Mouse (Mus musculus): ENCODE results near the gene Sox11. TPM values are rescaled to one million over a fixed set of nuclear protein-coding genes. Genes with fewer than 3 reads are reported as not detected.

Sox11 gene
- polyA plus RNA-seq, 1 experiment from 2014 or later: 43.6 TPM

DNA sequence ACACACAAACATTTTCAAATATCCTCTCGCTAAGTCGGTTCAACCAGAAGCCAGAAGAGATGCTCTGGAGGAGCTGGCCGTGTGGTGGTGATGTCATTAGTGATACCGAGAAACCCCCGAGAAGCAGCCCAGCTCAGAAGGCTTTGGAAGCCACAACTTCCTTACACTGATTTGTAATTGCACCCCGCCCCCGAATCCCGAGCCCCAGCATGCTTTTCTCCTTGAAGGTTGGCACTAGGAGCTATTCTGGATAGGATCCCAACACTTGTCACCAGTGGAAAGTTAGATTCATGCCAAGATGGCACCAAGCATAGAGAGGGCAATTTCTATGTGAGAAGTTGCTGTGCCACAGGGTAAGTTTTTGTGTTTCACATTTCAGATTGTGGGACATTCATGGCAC lies 29.4 kb downstream of the Sox11 start:
- Histone ChIP-seq H3K9me3 (replicated peaks; ENCODE audit: control insufficient read depth, low read length) (no peaks in the 10 kb centered on the region), H3K9ac (ENCODE audit: low read depth, low read length) (no peak overlapping the region), H3K36me3 (ENCODE audit: control insufficient read depth, insufficient read depth, low read length) (no peaks in the 10 kb centered on the region), H3K4me1 (ENCODE audit: control insufficient read depth, insufficient read depth, low read length) (peaks cover 13% of the 10 kb centered on the region), H3K27ac (ENCODE audit: low read depth, low read length) (no peak overlapping the region), H3K27me3 (ENCODE audit: control insufficient read depth, insufficient read depth, low read length) (0 out of 2 replicates have a peak, but pooled peaks cover 2% of the 10 kb centered on the region), H3K4me2 (no peak overlapping the region), H3K4me3 (ENCODE audit: low read depth, low read length) (no peak overlapping the region)
- WGBS (ENCODE audit: insufficient replicate concordance): 53% methylated on average over 8 of the region's 8 CpGs
- ATAC-seq (replicated peaks; ENCODE audit: insufficient number of reproducible peaks, low FRiP score, low TSS enrichment): no peak

DNA sequence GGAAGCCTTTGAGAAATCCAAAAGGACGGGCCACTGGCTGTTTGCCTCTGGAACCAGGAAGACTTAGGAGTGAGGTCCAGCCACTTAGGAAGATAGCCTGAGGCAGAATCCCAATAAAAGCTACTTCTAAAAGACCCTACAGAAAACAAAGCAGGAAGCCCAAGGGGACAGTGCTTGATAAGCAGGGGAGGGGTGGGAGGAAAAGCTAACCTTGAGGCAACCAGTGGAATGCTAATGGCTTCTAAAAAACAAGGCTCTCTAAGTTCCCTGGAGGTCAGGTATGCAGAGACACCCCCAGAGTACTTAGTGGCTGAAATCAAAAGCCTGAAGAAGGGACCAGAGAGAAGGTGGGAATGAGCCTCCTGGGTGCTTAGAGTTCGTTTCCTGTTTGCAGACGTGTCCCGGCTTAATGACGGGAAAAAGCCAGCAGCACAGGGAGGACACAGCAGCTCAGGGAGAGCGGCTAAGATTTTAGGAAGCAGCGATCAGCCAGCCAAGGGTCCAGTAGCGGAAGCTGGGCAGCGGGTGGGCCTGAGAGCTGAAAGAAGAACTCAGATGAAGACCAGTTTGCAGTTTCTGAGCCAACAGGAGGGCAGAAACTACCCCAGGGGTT lies 30.4 kb downstream of the Sox11 start:
- H3K4me3 ChIP-seq (ENCODE audit: low read depth, low read length): no peak overlapping the region
- peaks cover 13% of the 10 kb centered on the region for H3K4me1 ChIP-seq (ENCODE audit: control insufficient read depth, insufficient read depth, low read length)
- H3K4me2 ChIP-seq: peak overlapping the region; percentile 44
- H3K9ac ChIP-seq (ENCODE audit: low read depth, low read length): 0 out of 2 replicates have a peak overlapping the region, but pooled peaks have one; percentile 56
- H3K36me3 ChIP-seq (ENCODE audit: control insufficient read depth, insufficient read depth, low read length): no peaks in the 10 kb centered on the region
- no peak overlapping the region for H3K27ac ChIP-seq (ENCODE audit: low read depth, low read length)
- no peak for ATAC-seq (replicated peaks; ENCODE audit: insufficient number of reproducible peaks, low FRiP score, low TSS enrichment)
- H3K9me3 ChIP-seq (replicated peaks; ENCODE audit: control insufficient read depth, low read length): no peaks in the 10 kb centered on the region
- WGBS (ENCODE audit: insufficient replicate concordance): 12% methylated on average over 9 of the region's 9 CpGs
- H3K27me3 ChIP-seq (ENCODE audit: control insufficient read depth, insufficient read depth, low read length): 0 out of 2 replicates have a peak, but pooled peaks cover 2% of the 10 kb centered on the region

DNA sequence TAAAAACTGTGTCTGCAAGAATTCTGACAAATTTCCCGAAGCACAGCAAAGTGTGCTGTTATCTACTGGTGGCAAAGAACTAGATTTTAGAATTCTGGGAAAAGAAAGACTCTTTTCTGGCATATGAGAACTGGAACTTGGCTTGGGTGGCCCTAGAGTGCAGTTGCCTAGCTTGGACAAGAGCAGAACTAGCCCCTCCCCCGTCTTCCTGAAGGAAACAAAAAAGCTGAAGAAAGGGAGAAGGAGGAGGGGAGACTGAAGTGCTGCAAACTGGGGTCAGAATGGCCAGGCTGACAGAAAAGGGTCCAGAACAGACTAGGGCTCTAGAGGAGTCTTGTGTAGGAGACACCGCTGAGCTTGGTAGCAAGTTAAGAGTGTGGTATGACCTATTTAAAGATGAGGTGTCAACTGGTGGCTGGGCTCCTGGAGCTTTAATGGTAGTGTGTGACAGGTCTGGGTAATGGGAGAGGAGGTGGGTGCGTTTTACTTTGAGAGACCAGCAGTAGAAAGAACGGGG lies 31.0 kb downstream of the Sox11 start:
- Histone ChIP-seq H3K27ac (ENCODE audit: low read depth, low read length) (no peak overlapping the region), H3K9me3 (replicated peaks; ENCODE audit: control insufficient read depth, low read length) (no peaks in the 10 kb centered on the region), H3K36me3 (ENCODE audit: control insufficient read depth, insufficient read depth, low read length) (no peaks in the 10 kb centered on the region), H3K4me3 (ENCODE audit: low read depth, low read length) (no peak overlapping the region), H3K9ac (ENCODE audit: low read depth, low read length) (no peak overlapping the region), H3K4me2 (no peak overlapping the region), H3K27me3 (ENCODE audit: control insufficient read depth, insufficient read depth, low read length) (0 out of 2 replicates have a peak, but pooled peaks cover 2% of the 10 kb centered on the region), H3K4me1 (ENCODE audit: control insufficient read depth, insufficient read depth, low read length) (peaks cover 13% of the 10 kb centered on the region)
- WGBS (ENCODE audit: insufficient replicate concordance): 25% methylated on average over 5 of the region's 5 CpGs
- ATAC-seq (replicated peaks; ENCODE audit: insufficient number of reproducible peaks, low FRiP score, low TSS enrichment): no peak

DNA sequence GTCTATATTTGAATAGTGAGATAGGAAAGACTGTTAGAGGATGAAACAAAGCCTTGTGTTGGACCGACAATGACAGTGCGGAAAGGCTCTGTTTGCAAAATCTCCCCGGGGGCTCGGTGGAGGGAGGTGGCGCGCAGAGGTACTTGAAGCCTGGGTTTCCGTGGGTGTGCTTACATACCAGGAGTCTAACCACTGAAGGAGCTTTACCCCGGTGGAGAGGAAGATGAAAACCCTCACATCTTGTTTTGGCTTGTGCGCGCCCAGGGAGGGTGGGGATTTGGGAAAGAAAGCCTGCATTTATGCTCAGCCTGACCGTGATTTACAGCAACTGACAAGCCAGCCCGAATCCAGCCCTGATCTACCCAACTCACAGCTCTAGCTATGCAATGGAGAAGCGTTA lies 31.7 kb downstream of the Sox11 start:
- H3K4me2 ChIP-seq: no peak overlapping the region
- peaks cover 13% of the 10 kb centered on the region for H3K4me1 ChIP-seq (ENCODE audit: control insufficient read depth, insufficient read depth, low read length)
- no peak overlapping the region for H3K9ac ChIP-seq (ENCODE audit: low read depth, low read length)
- 59% methylated on average over 13 of the region's 13 CpGs for WGBS (ENCODE audit: insufficient replicate concordance)
- 0 out of 2 replicates have a peak, but pooled peaks cover 2% of the 10 kb centered on the region for H3K27me3 ChIP-seq (ENCODE audit: control insufficient read depth, insufficient read depth, low read length)
- H3K9me3 ChIP-seq (replicated peaks; ENCODE audit: control insufficient read depth, low read length): no peaks in the 10 kb centered on the region
- H3K36me3 ChIP-seq (ENCODE audit: control insufficient read depth, insufficient read depth, low read length): no peaks in the 10 kb centered on the region
- H3K4me3 ChIP-seq (ENCODE audit: low read depth, low read length): no peak overlapping the region
- H3K27ac ChIP-seq (ENCODE audit: low read depth, low read length): no peak overlapping the region
- no peak for ATAC-seq (replicated peaks; ENCODE audit: insufficient number of reproducible peaks, low FRiP score, low TSS enrichment)

DNA sequence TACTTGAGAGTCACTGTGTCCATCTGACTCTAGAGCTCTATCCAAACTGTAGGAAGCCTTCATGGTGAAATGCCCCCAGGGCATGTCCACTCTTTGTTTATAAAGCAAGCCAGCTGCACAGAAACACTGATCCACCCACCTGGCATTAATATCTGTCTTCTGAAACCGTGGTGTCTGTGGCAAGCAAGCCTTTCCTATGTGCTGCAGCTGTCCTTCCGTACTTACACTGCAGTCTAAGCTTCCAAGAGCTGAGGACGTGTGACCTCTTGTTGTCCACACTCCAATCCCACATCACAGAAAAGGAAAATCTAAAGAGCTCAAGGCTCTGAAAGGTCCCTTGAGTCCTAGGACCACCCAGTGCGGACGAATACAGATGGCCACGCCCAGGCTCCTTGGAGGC lies 32.4 kb downstream of the Sox11 start:
- no peak overlapping the region for H3K9ac ChIP-seq (ENCODE audit: low read depth, low read length)
- 0 out of 2 replicates have a peak, but pooled peaks cover 2% of the 10 kb centered on the region for H3K27me3 ChIP-seq (ENCODE audit: control insufficient read depth, insufficient read depth, low read length)
- peaks cover 13% of the 10 kb centered on the region for H3K4me1 ChIP-seq (ENCODE audit: control insufficient read depth, insufficient read depth, low read length)
- no peaks in the 10 kb centered on the region for H3K9me3 ChIP-seq (replicated peaks; ENCODE audit: control insufficient read depth, low read length)
- no peak overlapping the region for H3K4me2 ChIP-seq
- H3K27ac ChIP-seq (ENCODE audit: low read depth, low read length): no peak overlapping the region
- no peak overlapping the region for H3K4me3 ChIP-seq (ENCODE audit: low read depth, low read length)
- ATAC-seq (replicated peaks; ENCODE audit: insufficient number of reproducible peaks, low FRiP score, low TSS enrichment): no peak; the same call in 1 of the 2 replicates
- WGBS (ENCODE audit: insufficient replicate concordance): 66% methylated on average over 6 of the region's 6 CpGs
- no peaks in the 10 kb centered on the region for H3K36me3 ChIP-seq (ENCODE audit: control insufficient read depth, insufficient read depth, low read length)

DNA sequence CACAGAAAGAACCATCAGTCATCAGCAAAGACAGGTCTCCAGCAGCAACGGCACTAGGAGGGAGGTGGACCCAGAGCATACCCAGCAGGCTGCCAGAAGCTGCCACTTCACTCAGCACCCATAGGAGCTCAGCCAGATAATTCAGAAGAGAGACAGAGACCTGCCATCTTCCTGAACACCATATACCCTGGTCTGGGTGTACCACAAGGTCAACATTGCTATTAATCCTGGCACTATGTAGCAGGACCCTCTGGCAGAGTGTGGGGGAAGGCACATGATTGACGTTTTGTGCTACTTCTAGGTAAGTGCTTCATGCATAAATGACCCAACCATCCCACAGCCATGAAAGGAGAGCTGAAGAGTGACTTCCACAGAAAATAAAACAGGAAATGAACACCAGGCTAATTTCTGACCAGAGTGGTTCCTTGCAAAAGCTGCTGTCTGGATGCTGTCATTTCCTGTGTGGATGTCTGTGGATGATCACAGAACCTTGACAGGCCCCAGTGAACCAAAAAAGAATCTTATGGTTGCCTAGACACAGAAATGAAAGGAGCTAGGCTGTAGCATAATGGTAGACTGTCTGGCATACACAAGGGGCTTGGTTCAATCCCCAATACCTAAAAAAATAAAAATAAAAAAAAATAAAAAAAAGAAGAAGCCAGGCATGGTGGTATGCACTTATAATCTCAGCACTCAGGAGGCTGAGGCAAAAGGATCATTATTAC lies 37.5 kb downstream of the Sox11 start:
- Histone ChIP-seq H3K27me3 (ENCODE audit: control insufficient read depth, insufficient read depth, low read length) (no peaks in the 10 kb centered on the region), H3K36me3 (ENCODE audit: control insufficient read depth, insufficient read depth, low read length) (no peaks in the 10 kb centered on the region), H3K4me1 (ENCODE audit: control insufficient read depth, insufficient read depth, low read length) (peaks cover 9% of the 10 kb centered on the region), H3K4me2 (no peak overlapping the region), H3K27ac (ENCODE audit: low read depth, low read length) (0 out of 2 replicates have a peak overlapping the region, but pooled peaks have one; percentile 6), H3K4me3 (ENCODE audit: low read depth, low read length) (no peak overlapping the region), H3K9me3 (replicated peaks; ENCODE audit: control insufficient read depth, low read length) (no peaks in the 10 kb centered on the region), H3K9ac (ENCODE audit: low read depth, low read length) (no peak overlapping the region)
- WGBS (ENCODE audit: insufficient replicate concordance): 24% methylated on average over 2 of the region's 2 CpGs
- no peak for ATAC-seq (replicated peaks; ENCODE audit: insufficient number of reproducible peaks, low FRiP score, low TSS enrichment)

DNA sequence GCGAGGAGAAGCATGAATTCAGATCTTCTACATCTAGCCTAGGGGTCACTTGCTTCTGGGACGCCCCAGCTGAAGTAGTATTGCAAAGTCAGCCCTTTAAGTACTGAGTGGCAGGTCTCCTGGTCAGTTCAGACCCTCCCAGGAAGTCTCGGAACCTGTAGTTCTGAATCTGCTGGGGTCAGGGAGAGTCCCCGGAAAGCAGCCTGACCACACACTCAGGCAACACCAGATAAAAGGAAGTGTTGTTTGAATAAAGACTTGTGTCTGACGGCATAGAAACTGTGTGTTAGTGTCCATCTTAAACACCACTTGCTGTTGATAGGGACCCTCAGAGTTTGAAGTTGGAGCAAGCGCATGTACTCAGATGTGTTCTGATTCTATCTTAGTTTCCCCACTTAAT lies 39.2 kb downstream of the Sox11 start:
- no peak for ATAC-seq (replicated peaks; ENCODE audit: insufficient number of reproducible peaks, low FRiP score, low TSS enrichment)
- Histone ChIP-seq H3K36me3 (ENCODE audit: control insufficient read depth, insufficient read depth, low read length) (no peaks in the 10 kb centered on the region), H3K4me1 (ENCODE audit: control insufficient read depth, insufficient read depth, low read length) (peaks cover 9% of the 10 kb centered on the region), H3K9me3 (replicated peaks; ENCODE audit: control insufficient read depth, low read length) (no peaks in the 10 kb centered on the region), H3K4me2 (no peak overlapping the region), H3K27ac (ENCODE audit: low read depth, low read length) (no peak overlapping the region), H3K4me3 (ENCODE audit: low read depth, low read length) (no peak overlapping the region), H3K9ac (ENCODE audit: low read depth, low read length) (no peak overlapping the region), H3K27me3 (ENCODE audit: control insufficient read depth, insufficient read depth, low read length) (no peaks in the 10 kb centered on the region)
- WGBS (ENCODE audit: insufficient replicate concordance): 39% methylated on average over 6 of the region's 6 CpGs

DNA sequence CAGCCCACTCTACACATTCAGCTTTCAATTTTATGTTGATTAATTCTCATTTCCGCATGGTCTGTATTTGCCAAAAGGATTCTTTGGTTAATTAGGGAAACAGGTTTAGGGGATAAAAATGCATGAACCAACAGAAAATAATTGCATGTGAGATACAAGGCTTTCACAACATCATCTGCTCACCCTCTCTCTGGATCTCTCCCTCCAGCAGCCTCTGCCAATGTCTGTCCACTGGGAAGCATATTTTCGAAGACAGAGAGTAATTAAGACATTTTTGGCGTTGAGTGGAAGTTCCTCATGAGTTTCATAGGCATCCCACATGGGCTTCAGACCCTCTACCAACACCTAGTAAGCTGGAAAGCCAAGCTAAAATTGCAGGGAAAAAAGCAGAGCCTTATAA lies 43.7 kb downstream of the Sox11 start:
- H3K4me2 ChIP-seq: no peak overlapping the region
- no peaks in the 10 kb centered on the region for H3K9me3 ChIP-seq (replicated peaks; ENCODE audit: control insufficient read depth, low read length)
- H3K27me3 ChIP-seq (ENCODE audit: control insufficient read depth, insufficient read depth, low read length): peaks cover 2% of the 10 kb centered on the region; the same call in 1 of the 2 replicates
- H3K27ac ChIP-seq (ENCODE audit: low read depth, low read length): no peak overlapping the region
- no peaks in the 10 kb centered on the region for H3K36me3 ChIP-seq (ENCODE audit: control insufficient read depth, insufficient read depth, low read length)
- no peak for ATAC-seq (replicated peaks; ENCODE audit: insufficient number of reproducible peaks, low FRiP score, low TSS enrichment)
- 89% methylated on average over 3 of the region's 3 CpGs for WGBS (ENCODE audit: insufficient replicate concordance)
- peaks cover 6% of the 10 kb centered on the region for H3K4me1 ChIP-seq (ENCODE audit: control insufficient read depth, insufficient read depth, low read length)
- H3K9ac ChIP-seq (ENCODE audit: low read depth, low read length): no peak overlapping the region
- no peak overlapping the region for H3K4me3 ChIP-seq (ENCODE audit: low read depth, low read length)

Measured in heart, embryonic 11.5 days (tissue).